Mouse (Mus musculus) Muller cell, postnatal 12 days (primary cell): ENCODE data around the gene Hist1h2af.
"Not testable (repeated sequence)": the region's sequence is repeated elsewhere in the genome, so short reads cannot be mapped to it uniquely, and the experiment has no call there.

Experiments used
- DNase-seq: peaks from one replicate; pipeline ENCODE4 v3.0.0-alpha.2; 2015; ENCODE audit errors: inconsistent ontology term

Gene Hist1h2af

GRCm38 (mm10) chr13:23555839-23556416, 22.2 kb downstream of the Hist1h2af start:
- DNase-seq: peak; percentile 86

GRCm38 (mm10) chr13:23556906-23557305, 23.2 kb downstream of the Hist1h2af start:
- no peak for DNase-seq

GRCm38 (mm10) chr13:23560699-23561098, 27.0 kb downstream of the Hist1h2af start:
- not testable (repeated sequence) for DNase-seq

GRCm38 (mm10) chr13:23561531-23561882, 27.8 kb downstream of the Hist1h2af start:
- not testable (repeated sequence) for DNase-seq

GRCm38 (mm10) chr13:23561883-23562659, 28.4 kb downstream of the Hist1h2af start, which contains the start of gene Hist1h3e:
Gene Hist1h3e (minus strand): TSS chr13:23562369.
- DNase-seq: peak; percentile 95

- DNase-seq: peak; percentile 85
Observed at GRCm38 (mm10) chr13:23562699-23563462, 29.2 kb downstream of the Hist1h2af start.

GRCm38 (mm10) chr13:23564482-23564881, 30.8 kb downstream of the Hist1h2af start:
- DNase-seq: no peak

GRCm38 (mm10) chr13:23570261-23571021, 36.7 kb downstream of the Hist1h2af start:
- DNase-seq: not testable (repeated sequence)

GRCm38 (mm10) chr13:23571022-23571503, 37.4 kb downstream of the Hist1h2af start, which contains the start of the genes Hist1h2ae and Hist1h2bg:
Gene Hist1h2ae (minus strand): TSS chr13:23571220.
Gene Hist1h2bg (plus strand): TSS chr13:23571396.
- peak; percentile 96 for DNase-seq

GRCm38 (mm10) chr13:23571504-23572217, 38.0 kb downstream of the Hist1h2af start:
- DNase-seq: not testable (repeated sequence)

GRCm38 (mm10) chr13:23572218-23573033, 38.7 kb downstream of the Hist1h2af start:
- DNase-seq: no peak

- not testable (repeated sequence) for DNase-seq
Observed at GRCm38 (mm10) chr13:23573034-23573897, 39.6 kb downstream of the Hist1h2af start.

GRCm38 (mm10) chr13:23573898-23574524, 40.3 kb downstream of the Hist1h2af start, which contains the start of the genes Hist1h2bf and Hist1h2ad:
Gene Hist1h2bf (minus strand): TSS chr13:23574196.
Gene Hist1h2ad (plus strand): TSS chr13:23574381.
- peak; percentile 98 for DNase-seq

GRCm38 (mm10) chr13:23574546-23575170, 41.0 kb downstream of the Hist1h2af start:
- not testable (repeated sequence) for DNase-seq

- peak; percentile 87 for DNase-seq
Observed at GRCm38 (mm10) chr13:23575271-23575851, 41.7 kb downstream of the Hist1h2af start, which contains the start of gene Hist1h3d. Gene Hist1h3d (plus strand): TSS chr13:23575763.

GRCm38 (mm10) chr13:23575864-23576313, 42.2 kb downstream of the Hist1h2af start:
- DNase-seq: not testable (repeated sequence)

GRCm38 (mm10) chr13:23576351-23576881, 42.7 kb downstream of the Hist1h2af start:
- DNase-seq: no peak
